Mouse (Mus musculus): ENCODE results near the gene Cyb561d2.

DNA sequence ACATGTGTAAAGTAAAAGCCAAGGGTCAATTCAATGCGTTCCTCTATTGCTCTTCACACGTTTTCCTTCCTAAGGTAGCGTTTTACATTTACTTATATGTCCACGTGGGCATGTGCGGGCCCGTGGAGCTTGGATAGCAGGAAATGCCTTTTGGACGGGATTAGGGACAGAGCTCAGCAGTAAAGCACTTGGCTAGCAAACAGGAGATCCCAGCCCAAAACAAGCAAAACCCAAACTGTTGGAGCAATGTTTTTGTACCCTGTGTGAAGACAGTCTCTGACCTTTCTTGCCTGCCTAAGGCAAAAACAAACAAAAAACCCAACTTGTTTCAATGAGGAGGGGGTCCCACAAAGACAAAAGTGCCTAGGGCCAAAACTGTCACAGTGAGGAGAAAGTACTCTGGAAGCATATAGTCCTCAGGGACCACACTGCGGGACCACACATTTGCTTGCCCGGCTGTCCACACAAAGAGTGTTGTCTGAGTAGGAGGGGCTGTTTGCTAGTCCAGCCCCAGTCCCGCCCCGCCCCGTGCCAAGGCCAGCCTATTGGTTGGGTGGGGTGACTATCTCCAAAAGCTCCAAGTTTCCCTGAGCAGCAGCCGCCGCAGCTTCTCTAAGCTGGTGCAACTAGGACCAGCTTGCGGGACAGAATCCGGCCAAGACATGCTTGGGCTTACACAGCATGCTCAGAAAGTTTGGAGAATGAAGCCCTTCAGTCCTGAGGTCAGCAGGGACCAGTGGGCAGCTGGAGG, 34.5 kb upstream of the Cyb561d2 start, which contains the start of gene Hyal1:
- TF ChIP-seq GATA1 (IDR thresholded peaks at IDR 0.05; ENCODE audit: borderline replicate concordance, low read length) (no peak), FLI1 (IDR thresholded peaks at IDR 0.05; ENCODE audit: low read length) (no peak)

Data from megakaryocyte, embryonic 14.5 days (primary cell).